Mouse (Mus musculus): ENCODE data around the gene Krt84.

Krt84 gene

GRCm38 (mm10) chr15:101495266-101495665, 37.4 kb downstream of the Krt84 start:
- no peak for DNase-seq (ENCODE audit: low spot score)

- DNase-seq (ENCODE audit: low spot score): no peak
Measured at GRCm38 (mm10) chr15:101494203-101494602, 38.4 kb downstream of the Krt84 start.

GRCm38 (mm10) chr15:101493713-101494112, 38.9 kb downstream of the Krt84 start:
- no peak for DNase-seq (ENCODE audit: low spot score)

DNA sequence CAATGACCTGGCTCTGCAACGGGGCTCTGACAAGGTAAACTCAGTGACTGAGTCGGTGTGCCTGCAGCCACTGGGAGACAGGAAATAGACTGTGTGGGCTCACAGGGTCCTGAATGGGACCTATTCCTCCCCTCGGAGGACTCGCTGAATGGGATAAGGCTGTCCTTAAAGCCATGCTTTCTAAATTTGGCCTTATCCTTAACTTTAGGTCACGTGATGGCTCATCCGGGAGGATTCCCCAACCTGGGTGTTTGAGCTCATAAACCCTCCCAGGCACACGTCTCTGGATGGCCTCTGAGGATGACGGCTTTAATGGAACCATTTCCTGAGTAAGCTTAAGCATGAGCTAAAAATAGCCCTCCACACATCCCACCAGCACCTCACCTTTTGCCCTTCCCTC, 39.9 kb downstream of the Krt84 start:
- no peak for DNase-seq (ENCODE audit: low spot score)

GRCm38 (mm10) chr15:101491431-101491830, 41.2 kb downstream of the Krt84 start, which contains the start of gene Krt83:
TSS of gene Krt83 (minus strand) at chr15:101491512.
- DNase-seq (ENCODE audit: low spot score): no peak

DNA sequence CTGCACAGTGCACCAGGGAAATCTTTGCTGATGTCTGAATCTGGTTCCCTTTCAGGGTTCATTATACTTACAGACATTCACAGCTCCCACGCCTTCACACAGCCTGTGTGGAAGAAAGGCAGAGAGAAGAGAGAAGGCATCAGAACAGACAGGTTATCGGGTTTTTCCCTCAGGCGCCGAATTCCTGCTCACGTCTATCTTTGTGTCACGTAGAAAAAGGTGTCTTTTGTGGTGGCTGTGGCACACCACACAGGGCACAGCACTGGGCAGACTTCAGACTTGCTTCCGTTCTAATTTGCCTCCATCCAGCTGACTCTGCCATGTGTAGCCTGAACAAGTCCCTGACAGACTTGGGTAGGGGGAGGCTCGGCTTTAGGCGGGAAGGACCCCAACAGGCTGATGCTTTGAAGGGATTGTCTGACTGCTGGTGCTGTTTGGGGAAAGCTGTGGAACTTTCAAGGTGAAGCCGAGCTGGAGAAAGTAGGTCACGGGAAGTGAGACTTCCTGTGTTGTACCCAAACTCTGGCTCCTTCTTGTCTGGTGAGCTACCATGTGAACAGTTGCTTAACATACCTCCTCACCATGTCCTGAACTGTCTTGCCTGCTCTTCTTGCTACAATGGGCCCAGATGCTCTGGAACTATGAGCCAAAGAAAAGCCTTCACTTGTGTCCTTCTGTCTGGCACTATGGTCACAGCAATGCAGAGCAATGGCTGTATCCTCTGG, 46.5 kb downstream of the Krt84 start:
- no peak for DNase-seq (ENCODE audit: low spot score)

DNA sequence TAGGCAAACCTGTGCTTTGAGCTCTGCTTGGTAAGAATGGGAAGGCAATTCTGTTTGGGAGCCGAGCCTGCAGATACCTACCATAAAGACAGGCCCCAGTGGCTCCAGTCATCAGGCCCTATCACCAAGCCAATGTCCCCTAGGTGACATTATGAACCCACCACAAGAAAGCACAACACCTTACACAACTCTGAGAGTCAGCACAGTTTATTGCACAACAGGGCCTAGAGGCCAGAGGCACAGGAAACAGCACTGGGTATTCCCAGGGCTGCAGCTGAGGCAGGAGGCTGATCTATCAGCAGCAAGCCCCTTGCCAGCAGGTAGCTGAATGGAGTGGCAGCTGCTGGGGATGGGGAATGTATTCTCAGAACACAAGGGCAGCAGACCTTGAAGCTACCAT, 47.7 kb downstream of the Krt84 start:
- no peak for DNase-seq (ENCODE audit: low spot score)

GRCm38 (mm10) chr15:101483646-101484045, 49.0 kb downstream of the Krt84 start:
- no peak for DNase-seq (ENCODE audit: low spot score)

- no peak for DNase-seq (ENCODE audit: low spot score)
Measured at GRCm38 (mm10) chr15:101482056-101482455, 50.6 kb downstream of the Krt84 start.

DNA sequence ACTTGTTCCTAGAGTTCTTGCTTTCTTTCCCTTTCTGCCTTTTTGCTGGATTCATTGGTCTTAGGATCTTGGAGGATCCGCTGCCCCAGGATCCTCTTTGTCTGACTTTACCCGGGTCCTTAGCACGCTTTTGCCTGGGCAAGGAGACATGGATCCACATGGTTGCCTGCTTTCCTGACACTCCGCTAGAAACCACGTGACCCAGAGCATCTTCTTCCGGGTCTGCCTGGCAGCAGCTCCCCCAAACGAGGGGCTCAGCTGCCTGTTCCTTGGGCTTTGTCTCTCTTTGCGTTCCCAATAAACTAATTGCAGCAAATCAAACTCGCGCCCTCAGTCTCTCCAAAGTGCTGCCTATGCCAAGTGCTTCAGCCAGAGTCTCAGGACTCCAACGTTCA, 53.0 kb downstream of the Krt84 start:
- DNase-seq (ENCODE audit: low spot score): no peak

GRCm38 (mm10) chr15:101479007-101479665, 53.5 kb downstream of the Krt84 start:
- DNase-seq (ENCODE audit: low spot score): peak; percentile 41
